Mouse (Mus musculus) layer of hippocampus, adult 9-10 months (tissue): ENCODE measurements at regions not wholly inside any gene's neighbourhood (a gene's known extent, or its start where the extent isn't known, plus 50 kb on each side); places are given as distances from the start of the nearest gene placed in this dataset.

Experiments used
- DNase-seq: peaks from one replicate; pipeline ENCODE4 v3.0.0; 2022; ENCODE audit warnings: low spot score

DNA sequence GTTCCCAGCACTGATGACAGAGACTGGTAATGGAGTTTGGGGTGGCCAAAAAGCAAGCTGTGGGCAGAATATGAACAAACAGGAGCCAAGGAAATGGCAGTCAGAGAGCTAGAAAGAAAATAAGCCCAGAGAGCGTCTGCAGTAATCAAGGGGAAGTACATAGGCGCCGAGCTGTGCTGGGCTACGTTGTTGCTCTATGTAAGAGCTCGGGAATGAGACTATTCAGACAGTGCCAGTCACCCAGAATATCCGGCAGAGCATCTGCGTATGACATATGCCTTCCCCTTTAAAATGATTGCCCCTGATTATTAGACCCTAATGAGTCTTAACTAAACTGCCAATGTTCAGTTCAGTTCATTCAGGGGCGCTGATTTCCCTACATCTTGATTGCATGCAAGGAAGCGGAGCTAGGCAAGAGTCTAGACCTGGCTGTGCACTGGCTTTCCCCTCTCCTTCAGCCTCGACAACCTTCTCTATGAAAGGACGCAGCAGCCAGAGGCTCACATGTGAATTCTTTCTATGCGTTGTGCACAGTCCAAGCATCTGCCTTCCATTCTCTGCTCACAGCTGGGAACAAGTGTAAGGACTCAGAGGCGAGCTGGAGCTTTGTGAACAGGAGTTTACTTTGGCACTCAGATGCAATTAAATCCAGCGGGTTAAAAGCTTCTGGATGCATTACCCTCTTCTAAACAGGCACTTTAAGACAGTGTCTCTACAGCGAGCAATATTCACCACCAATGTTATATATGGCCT lies 125.7 kb upstream of the Gdf10 start:
- DNase-seq: no peak

- no peak for DNase-seq
Observed at GRCm38 (mm10) chr14:33804321-33804720, 119.1 kb upstream of the Gdf10 start.

GRCm38 (mm10) chr14:33804721-33805120 lies 118.7 kb upstream of the Gdf10 start:
- no peak for DNase-seq

DNA sequence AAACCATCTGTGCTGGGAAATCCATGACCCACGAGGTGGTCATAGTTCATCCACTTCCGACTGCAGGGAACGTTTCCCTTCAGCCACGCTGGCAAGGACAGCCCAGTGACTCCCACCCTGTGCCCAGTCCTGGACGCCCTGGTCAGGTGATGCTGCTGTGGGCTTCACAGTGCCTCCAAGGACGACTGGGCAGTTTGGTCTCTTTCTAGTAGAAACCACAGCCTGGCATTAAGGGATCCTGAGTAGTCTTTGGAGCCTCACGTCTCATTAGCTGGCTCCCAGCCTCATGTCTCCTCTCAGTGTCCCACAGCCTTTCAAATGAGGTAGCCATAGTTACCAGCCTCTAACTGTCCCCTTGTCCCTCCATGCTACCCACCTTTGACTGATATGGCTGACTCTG lies 116.2 kb upstream of the Gdf10 start:
- DNase-seq: no peak

- DNase-seq: no peak
Observed at GRCm38 (mm10) chr14:33808593-33809265, 114.7 kb upstream of the Gdf10 start.

DNA sequence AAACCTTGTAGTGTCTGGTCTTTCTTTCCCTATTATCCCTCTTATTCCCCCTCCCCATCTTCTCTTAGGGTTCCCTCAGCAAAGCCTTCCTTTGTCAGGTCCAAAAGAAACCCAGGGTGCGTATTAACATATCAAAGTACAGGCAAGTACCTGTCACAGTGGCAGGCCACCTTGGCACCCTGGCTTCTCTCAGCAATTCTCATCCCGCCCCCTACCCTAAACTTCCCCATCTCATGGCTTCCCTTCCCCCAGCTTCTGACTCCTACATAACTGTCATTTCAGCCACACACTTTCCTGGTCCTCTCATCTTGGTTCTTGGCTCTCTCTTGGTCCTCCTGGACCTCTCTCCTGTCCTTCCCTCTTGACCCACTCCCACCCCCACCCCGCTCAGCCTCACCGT lies 112.8 kb upstream of the Gdf10 start:
- DNase-seq: no peak

DNA sequence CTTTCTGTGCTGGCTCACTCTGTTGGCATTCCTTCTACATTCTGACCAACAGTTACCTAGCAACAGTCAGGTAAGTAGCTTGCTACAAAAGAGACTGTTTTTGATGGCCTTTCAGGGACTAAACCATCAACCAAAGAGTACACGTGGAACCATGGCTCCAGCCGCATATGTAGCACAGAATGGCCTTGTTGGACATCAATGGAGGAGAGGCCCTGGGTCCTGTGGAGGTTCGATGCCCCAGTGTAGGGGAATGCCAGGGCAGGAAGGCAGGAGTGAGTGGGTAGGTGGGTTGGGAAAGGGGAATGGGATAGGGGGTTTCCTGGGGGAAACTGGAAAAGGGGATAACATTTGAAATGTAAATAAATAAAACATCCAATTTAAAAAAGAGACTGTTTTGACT lies 112.1 kb upstream of the Gdf10 start:
- no peak for DNase-seq

DNA sequence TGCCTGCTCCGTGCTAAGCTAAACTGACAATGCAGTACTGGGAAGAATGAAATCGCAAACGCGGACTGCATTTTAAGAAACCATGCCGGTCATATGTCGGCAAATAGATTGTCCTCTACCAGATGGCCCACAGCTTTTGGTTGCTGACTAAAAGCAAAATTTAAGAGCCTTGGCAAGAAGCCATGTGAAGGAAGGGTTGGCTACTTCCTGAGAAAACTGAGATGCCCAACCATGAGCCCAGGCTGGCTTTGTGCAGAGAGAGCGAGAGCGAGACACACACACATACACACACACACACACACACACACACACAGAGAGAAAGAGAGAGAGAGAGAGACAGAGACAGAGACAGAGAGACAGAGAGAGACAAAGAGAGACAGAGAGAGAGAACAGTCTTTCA lies 111.1 kb upstream of the Gdf10 start:
- DNase-seq: no peak

DNA sequence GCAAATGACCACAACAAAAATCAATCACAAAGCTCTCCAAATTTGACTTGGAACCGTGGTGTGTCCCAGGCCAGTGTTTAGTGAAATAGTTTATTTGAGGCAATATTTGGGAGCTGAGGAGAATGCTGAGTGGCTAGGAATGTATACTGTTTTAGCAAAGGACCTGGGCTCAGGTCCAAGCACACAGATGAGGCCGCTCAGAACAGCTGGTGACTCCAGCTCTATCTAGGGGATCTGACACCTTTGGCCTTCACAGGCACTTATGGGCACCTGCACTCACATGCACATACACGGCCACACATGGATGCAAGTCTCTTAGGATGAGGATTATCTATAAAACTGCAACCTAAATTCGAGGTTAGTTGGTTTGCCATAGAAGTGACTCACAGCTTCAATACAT lies 110.6 kb upstream of the Gdf10 start:
- DNase-seq: no peak

DNA sequence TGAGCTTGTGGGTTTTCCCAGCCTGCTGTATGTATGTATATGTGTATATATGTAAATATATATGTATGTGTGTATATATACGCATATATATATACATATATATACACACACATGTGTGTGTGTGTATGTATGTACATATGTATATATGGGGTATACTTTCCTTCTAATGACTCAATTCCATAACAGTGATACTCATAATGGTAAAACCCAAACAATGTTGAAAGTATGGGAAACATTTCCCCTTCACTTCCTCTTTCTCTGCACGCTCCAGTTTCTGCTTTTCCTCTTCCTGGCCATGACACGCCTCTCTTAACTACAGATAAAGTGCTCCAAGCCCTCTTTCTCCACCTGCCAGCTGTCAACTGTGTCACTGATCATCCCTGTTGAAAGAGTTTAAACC lies 110.1 kb upstream of the Gdf10 start:
- DNase-seq: no peak

- DNase-seq: no peak
Observed at GRCm38 (mm10) chr14:33814107-33814506, 109.3 kb upstream of the Gdf10 start.

GRCm38 (mm10) chr14:33814599-33814998 lies 108.8 kb upstream of the Gdf10 start:
- DNase-seq: no peak

DNA sequence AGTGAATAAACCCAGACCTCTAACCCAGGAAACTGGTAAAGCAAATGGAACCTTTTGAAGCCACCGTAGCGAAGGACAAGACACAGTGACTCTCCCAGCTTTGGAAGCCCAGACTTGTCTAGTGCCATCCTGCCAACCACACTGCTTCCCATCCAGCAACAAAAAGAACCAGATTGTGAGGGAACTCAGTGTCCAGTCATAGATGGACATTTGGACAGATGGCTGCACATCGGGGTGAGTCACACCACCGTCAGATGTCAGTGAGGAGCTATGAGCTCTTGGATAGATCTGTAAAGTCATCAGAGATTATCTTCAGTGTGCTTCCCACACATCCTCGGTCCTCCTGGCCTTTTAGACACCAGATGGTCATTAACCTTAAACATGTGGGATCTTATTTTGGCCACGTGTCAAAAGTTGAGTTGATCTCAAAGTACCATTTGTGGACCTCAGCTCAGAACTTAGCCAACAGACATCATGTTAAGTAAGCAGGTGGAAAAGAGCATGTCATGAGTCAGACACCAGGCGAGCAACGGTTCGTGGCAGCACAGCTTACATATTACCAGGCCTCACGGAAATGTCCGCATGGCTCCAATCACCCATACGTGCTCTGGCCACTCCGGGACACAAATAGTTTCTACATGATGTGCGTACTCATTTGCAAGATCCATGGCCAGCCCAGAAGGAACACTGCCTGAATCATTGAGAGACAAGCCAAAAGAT lies 102.7 kb upstream of the Gdf10 start:
- no peak for DNase-seq

DNA sequence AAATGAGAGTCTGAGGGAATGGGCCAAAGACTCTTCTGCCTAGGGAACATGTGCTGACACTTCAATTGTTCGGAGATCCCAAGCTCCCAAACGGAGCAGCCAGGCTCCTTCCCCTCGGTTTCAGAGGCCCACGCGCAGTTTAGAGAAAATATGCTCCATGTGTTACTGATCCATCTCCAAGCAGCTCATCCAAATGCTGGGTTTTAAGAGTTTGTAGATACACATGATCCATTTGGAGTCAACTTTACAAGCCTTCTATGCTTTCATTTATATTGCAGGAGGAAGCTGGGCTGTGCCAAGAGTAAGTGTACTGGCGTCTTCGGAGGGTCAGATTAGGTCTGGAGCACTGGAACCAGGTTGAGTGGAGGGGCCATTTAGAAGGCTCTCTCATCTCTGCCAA lies 102.0 kb upstream of the Gdf10 start:
- DNase-seq: no peak

DNA sequence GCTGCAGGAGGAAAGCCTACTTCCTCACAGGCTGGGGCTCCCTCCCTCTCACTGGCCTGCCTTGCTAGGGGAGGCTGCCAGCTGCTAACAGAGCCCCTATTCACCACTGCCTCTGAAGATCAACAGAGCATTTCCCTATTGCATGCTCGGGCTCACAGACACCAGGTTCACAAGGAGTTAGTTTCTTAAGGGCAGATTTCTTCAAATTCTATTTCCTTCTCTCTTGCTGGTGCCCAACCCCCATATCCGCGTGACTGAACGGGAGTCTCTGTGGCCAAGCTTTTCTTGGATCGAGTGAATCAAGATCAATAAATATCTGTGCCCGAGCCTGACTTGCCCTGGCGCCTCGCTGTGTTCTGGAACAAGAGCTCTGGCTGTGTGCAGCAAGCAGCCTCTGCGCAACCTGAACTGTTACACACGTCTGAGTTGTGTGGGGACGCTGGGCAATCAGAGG lies 98.9 kb upstream of the Gdf10 start:
- DNase-seq: no peak

DNA sequence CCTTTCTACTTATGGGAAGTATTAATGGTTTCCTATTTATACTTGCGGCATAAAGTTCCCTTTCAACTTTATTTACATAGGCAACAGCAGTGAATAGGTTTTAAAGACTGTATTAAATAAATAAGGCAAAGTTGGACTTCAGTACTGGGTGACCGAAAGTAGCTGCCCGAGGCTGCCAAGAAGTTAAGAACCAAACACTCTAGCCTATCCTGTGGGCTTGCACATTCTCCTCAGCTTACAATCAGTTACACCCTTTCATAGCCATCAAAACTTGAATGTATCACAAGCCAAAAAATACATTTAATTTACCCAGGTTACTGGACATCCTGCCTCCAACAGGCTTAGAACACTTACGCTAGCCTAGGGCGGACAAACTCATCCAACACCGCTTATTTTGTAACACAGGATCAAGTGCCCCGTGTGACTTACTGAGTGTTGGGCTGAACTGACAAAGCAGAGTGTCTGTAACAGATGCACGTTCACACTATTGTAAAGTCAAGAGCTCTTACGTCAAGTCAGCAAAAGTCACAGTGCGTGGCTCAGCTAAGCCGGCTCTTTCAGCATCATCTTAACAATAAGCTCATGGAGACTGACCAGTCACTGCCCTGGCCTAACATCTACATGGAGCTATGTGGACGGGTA lies 97.3 kb upstream of the Gdf10 start:
- DNase-seq: no peak

- no peak for DNase-seq
Observed at GRCm38 (mm10) chr14:33832650-33833319, 90.6 kb upstream of the Gdf10 start.

DNA sequence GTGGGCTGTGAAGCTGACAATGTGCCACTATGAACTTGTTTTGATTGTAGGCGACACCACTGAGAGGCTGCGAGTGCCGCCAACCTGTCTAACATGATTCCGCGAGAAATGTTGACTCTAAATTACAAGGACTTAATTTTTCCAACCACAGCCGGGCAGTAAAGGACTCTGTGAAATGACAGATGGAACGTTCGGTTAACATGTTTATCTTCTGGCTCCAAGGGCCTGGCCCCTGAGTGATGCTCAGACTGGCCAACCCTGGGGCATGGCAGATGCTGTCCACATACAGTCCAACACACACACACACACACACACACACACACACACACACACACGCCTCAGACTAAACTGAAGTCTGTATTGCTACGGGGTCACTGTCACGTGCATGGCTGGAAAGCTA lies 87.0 kb upstream of the Gdf10 start:
- DNase-seq: no peak

GRCm38 (mm10) chr14:33841821-33842220 lies 81.6 kb upstream of the Gdf10 start:
- no peak for DNase-seq

GRCm38 (mm10) chr14:33853499-33853898 lies 69.9 kb upstream of the Gdf10 start:
- DNase-seq: no peak

DNA sequence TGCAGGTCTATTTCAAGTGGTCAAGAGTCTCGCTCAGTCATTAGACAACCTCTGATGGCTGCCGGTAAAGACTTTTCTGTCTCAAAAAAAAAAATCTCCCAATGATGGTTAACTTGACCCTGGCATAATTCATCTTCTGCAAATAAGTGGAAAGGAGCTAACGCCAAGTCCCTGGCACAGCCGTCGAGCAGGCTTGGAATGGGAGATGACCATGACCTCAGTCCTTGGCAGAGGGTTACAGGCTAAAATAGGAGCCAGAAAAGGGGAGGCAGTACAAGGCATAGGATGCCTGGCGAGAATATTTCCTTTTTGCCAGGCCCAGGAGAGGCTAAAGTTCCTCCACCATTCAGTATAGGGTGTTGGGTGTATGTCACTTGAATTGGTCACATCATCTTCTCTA lies 69.2 kb upstream of the Gdf10 start:
- DNase-seq: no peak

- no peak for DNase-seq
Observed at GRCm38 (mm10) chr14:33856992-33857391, 66.4 kb upstream of the Gdf10 start.
